Mouse (Mus musculus): ENCODE data around the gene Ppil2. TPM values are rescaled to one million over a fixed set of nuclear protein-coding genes. Genes with fewer than 3 reads are reported as not detected.

The Ppil2 gene
- total RNA-seq, 2 experiments from 2014 or later = 85.3 to 89.8 TPM

DNA sequence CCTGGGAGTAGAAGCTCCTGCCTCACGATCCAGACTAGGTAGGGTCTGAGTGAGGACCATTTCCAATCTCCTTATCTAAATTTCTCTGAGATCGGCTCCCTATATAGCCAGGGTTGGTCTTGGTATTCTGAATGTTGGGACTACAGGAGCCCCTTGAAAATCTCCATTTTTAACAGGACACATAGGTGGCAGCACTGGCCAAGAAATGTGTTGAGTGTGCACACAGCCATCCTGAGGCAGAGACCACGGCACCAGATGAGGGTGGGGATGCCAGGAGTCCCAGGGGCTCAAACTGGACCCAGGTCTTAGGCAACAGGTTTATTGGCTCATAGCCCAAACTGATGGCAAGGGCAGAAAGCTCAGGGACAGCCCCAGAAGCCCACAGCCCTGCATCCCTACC is 22.7 kb downstream of the Ppil2 start:
- intact Hi-C loops (cut with DNase I) = no loop called here
- no peak overlapping the region for H3K4me3 ChIP-seq
- DNase-seq (ENCODE audit: extremely low spot score in 1 of 2, low spot score in 2 of 2) = no peak
- TF ChIP-seq CTCF (IDR thresholded peaks at IDR 0.05) = peak; percentile 34
- no peak overlapping the region for H3K27ac ChIP-seq

DNA sequence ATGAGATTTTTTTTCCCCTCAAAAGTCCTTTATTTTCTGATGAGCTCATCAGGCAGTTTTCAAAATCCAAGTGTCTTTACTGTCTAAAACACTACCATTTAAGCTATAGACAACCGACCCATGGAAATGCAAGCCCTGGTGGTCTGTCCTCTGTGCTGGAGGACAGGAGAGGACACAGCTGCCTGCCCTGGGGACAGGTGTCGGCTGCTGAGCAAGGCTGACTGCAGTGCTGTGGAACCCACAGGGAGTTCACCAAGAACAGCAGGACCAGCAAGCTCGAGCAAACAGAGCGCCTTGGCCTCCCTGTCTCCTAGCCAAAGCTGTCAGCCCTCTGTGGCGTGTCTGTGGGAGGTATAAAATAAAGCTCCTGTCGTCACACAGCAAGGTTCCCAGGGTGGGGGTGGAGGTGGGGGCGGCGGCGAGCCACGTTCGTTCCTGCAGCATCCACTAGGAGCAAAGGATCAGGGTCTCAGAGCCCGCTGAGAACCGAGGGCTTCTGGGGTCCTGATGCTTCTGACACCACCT is 24.3 kb downstream of the Ppil2 start:
- DNase-seq (ENCODE audit: extremely low spot score in 1 of 2, low spot score in 2 of 2) = peak; percentile 43 to 44
- Histone ChIP-seq H3K4me3 (no peak overlapping the region), H3K27ac (peak overlapping the region; percentile 76)
- peak; percentile 9 for TF ChIP-seq CTCF (IDR thresholded peaks at IDR 0.05)
- intact Hi-C loops (cut with DNase I) = no loop called here

DNA sequence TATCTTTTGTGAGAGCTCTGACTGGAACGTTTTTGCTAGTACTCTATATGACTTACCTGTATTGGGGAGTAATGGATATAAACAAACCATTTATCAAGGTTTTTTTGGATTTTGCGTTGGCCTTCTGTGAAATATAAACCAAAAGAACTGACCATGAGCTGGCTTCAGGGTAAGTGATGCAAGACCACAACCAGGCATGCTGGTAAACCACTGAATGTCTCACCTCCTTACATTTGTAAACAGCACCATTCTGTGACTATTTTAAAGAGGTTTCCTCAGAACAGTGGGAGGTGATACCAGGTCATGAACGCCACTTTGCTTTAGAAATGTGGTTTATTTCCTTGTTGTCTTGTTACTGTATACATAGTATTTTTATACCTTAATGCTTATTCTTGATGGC is 24.8 kb downstream of the Ppil2 start:
- Histone ChIP-seq H3K27ac (peak overlapping the region; percentile 76; the same call in 1 of the 2 replicates), H3K4me3 (no peak overlapping the region)
- TF ChIP-seq CTCF (IDR thresholded peaks at IDR 0.05) = no peak
- intact Hi-C loops (cut with DNase I) = no loop called here
- no peak for DNase-seq (ENCODE audit: extremely low spot score in 1 of 2, low spot score in 2 of 2)

DNA sequence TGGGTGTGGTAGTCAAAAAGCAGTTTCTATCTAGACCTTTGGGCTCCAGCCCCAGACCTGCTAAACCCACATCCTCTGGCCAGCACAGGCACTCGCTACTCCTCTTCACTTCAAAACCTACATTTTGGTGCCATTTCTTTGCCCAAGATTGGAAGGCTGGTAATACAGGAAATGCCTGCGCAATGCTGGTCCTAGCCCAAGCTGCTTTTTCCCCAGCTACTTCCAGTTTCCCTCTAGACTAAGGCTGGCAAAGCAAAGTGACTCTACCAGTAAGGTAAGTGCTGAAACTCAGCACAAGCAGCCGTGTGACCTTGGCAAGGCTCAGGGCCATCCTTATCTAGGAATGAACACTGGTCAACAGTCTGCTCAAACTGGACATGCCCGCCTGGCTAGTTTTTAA is 25.4 kb downstream of the Ppil2 start:
- Histone ChIP-seq H3K27ac (no peak overlapping the region; the same call in 1 of the 2 replicates), H3K4me3 (no peak overlapping the region)
- intact Hi-C loops (cut with DNase I) = no loop called here
- no peak for TF ChIP-seq CTCF (IDR thresholded peaks at IDR 0.05)
- DNase-seq (ENCODE audit: extremely low spot score in 1 of 2, low spot score in 2 of 2) = no peak

DNA sequence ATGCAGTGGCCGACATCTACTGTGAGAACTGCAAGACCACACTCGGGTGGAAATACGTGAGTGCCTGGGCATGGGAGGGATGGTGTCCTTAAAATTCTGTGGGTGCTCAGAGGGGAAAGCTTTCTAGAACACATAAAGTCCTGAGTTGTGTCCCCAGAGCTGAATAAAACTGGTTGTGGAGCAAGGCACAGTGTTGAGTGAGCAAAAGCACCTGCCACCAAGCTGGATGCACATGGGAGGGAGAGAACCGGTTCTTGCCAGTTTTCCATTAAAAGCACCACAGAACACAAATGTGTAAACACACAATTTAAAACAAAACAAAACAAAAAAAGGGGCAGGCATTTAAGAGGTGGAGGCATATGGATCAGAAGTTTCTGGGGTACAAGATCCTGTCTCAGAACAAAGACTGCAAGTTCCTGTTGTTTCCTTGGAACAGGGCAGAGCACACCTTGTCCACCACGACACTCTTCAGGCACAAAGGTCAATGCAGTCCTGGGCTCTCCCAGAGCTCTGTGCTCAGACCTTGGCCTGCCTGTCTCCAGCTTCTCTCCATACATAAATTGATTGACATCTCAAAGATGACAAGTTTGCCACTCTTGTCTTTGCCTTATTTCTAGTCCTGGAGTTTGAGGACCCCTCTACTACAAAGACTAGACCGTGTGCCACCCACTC is 28.8 kb downstream of the Ppil2 start:
- no peak overlapping the region for H3K27ac ChIP-seq
- DNase-seq (ENCODE audit: extremely low spot score in 1 of 2, low spot score in 2 of 2) = no peak
- TF ChIP-seq CTCF (IDR thresholded peaks at IDR 0.05) = no peak
- intact Hi-C loops (cut with DNase I) = no loop called here
- no peak overlapping the region for H3K4me3 ChIP-seq

DNA sequence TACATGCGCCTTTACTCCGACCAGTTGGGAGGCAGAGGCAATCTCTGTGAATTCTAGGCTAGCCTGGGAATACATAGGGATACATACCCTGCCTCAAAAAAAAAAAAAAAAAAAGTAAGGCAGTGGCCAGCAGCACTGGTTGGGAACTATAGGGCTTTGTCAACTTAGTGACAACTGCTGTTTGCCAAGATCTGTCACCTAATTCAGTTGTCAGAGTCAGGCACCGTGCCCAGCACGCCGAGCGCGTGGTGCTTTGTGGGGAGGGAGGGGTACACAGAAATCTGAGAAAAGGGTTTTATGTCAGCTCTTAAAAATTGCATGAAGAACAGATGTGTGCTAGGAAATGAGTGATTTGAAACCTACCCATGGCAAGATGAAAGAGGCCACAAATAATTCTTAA is 33.0 kb downstream of the Ppil2 start:
- intact Hi-C loops (cut with DNase I) = no loop called here
- no peak for TF ChIP-seq CTCF (IDR thresholded peaks at IDR 0.05)
- DNase-seq (ENCODE audit: extremely low spot score in 1 of 2, low spot score in 2 of 2) = no peak
- Histone ChIP-seq H3K27ac (no peak overlapping the region), H3K4me3 (no peak overlapping the region)

DNA sequence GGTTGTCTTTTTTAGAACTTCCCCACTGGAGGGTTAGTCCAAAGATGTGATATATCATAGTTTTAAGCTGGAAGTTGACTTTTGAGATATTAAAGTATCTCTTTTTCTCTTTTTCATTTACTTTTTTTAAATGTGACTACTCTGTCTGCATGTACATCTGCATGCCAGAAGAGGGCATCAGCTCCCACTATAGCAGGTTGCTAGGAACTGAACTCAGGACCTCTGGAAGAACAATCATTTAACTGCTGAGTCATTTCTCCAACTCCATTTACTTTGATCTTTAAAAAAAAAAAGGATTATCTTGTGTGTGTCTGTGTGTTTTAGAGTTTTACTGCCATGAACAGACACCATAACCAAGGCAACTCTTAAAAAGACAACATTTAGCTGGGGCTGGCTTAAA is 34.2 kb downstream of the Ppil2 start:
- no peak for DNase-seq (ENCODE audit: extremely low spot score in 1 of 2, low spot score in 2 of 2)
- H3K4me3 ChIP-seq = no peak overlapping the region
- TF ChIP-seq CTCF (IDR thresholded peaks at IDR 0.05) = peak; percentile 2
- H3K27ac ChIP-seq = no peak overlapping the region
- intact Hi-C loops (cut with DNase I) = no loop called here

DNA sequence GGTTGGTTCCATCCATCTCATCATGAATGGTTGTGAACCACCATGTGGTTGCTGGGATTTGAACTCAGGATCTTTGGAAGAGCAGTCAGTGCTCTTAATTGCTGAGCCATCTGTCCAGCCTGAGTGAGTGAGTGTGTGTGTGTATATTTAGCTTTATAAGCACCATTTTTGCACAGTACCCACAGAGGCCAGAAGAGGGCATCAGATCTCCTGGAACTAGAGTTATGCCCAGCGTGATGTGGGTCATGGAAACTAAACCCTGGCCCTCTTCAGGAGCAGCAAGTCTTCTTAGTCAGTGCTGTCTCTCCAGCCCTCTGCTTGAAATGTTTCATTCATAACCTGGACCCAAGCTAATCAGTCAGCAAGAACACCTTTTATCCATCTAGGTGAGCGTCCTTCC is 34.8 kb downstream of the Ppil2 start:
- no peak for DNase-seq (ENCODE audit: extremely low spot score in 1 of 2, low spot score in 2 of 2)
- Histone ChIP-seq H3K4me3 (no peak overlapping the region), H3K27ac (no peak overlapping the region)
- intact Hi-C loops (cut with DNase I) = no loop called here
- peak; percentile 13 for TF ChIP-seq CTCF (IDR thresholded peaks at IDR 0.05)

DNA sequence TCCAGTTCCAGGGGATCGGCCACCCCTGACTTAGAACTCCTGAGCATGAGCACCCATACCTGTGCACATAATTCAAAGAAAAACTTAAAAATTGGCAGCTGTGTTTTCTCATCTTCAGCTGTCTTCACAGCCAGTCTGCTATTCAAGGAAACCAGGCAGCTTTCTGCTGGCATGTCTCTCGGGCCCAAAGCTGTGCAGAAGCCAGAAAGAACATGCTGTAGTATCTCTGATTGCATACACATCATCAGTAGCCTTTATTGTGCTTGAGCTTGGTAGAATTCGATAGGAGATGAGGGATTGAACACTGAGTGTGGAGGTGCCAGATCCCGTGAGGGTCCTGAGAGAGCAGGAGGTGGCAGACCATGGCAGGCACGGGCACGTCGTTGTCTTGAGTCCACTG is 38.1 kb downstream of the Ppil2 start:
- H3K4me3 ChIP-seq = no peak overlapping the region
- DNase-seq (ENCODE audit: extremely low spot score in 1 of 2, low spot score in 2 of 2) = no peak
- TF ChIP-seq CTCF (IDR thresholded peaks at IDR 0.05) = no peak
- intact Hi-C loops (cut with DNase I) = loop anchor here (5.0 kb wide), 2 partner anchors 146 to 204 kb away; partner anchors contain the start of gene Tmem191c
- H3K27ac ChIP-seq = no peak overlapping the region

DNA sequence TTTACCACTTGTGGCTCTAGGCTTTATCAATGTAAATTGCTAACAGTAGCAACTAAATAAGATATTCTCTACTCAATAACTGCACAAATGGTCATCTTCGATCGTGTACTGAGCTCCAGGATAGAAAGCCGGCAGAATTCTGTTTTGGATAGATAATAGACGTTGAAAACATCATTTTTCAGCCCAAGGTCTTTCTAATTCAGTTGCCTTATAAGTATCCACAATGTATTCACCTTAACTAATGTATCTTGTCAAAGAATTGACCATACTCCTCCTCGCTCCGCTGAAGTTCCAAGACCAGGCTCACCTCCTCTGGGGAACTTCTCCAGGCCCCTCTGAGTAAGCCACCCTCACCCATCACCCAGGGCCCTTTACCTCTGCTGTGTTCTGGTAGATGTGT is 40.3 kb downstream of the Ppil2 start:
- TF ChIP-seq CTCF (IDR thresholded peaks at IDR 0.05) = no peak
- H3K4me3 ChIP-seq = peak overlapping the region; percentile 71
- no peak for DNase-seq (ENCODE audit: extremely low spot score in 1 of 2, low spot score in 2 of 2)
- intact Hi-C loops (cut with DNase I) = loop anchor here (2.0 to 5.0 kb wide), 3 partner anchors 84 to 207 kb away; partner anchors contain the start of gene Tmem191c
- no peak overlapping the region for H3K27ac ChIP-seq

DNA sequence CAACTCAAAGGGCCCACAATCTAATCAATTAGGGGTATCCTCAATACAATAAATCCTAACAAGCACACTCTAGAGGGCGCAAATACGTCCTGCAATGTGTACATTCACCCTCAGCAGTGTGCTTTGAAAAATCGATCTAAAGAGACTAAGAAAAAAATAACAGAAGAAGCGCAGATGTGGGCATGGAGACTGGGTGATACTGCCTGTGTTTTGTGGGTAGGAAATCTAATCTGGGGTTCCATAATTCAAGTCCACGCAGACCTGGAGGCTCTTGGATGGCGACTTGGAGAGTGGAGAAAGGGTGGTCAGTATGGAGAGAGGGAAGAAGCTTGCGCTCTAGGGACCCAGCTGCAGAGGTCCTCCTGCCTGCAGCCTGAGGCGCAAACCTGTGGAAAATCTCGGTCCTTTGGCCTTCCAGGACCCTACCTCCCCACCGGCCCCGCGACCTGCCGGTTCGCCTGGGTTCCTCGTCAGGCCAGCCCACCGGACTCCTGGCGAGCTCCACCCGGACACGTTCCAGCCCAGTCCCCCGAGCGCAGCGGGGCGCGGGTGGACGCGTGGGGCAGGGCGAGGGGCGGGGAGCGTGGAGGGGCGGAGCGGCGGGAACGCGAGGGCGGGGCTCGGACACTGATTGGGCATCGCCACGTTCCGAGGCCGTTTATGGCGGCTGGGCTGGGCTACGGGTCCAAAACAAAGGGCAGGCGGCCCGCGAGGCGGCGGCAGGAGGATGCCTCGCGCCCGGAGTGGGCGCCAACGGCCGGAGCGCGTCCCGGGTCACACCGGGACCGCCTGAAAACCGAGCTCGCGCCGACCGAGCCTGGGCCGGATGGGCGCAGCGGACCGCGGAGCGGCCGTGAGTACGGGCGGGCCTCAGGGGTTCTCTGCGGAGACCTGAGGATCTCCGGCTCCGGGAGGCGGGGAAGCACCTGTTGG is 41.3 kb downstream of the Ppil2 start, which contains the start of gene Ypel1:
Gene Ypel1 (plus strand): TSS at position 186 of the 933 bp plus-strand sequence.
- Histone ChIP-seq H3K4me3 (peak within 1 kb of the TSS; percentile 71), H3K27ac (peak within 1 kb of the TSS; percentile 84)
- intact Hi-C loops (cut with DNase I) = loop anchor here (2.0 to 5.0 kb wide), 3 partner anchors 83 to 208 kb away; partner anchors contain the start of gene Tmem191c
- peak; percentile 88 to 90 for DNase-seq (ENCODE audit: extremely low spot score in 1 of 2, low spot score in 2 of 2)
- peak; percentile 39 for TF ChIP-seq CTCF (IDR thresholded peaks at IDR 0.05)

DNA sequence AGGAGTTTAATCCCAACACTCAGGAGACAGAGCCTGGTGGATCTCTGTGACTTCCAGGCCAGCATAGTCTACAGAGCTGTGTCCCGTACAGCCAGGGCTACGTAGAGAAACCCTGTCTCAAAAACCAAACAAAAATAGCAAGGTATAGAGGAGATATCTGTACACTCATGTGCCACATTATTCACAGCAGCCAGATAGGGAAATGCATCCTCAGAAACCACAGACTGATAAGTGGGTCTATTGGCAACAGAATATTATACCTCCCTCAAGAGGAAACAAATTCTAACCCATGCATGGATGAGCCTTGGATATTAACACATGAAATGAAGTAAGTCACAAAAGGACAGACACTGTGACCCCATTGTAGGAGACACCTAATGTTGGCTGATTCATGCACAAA is 43.5 kb downstream of the Ppil2 start:
- intact Hi-C loops (cut with DNase I) = no loop called here
- no peak for DNase-seq (ENCODE audit: extremely low spot score in 1 of 2, low spot score in 2 of 2)
- TF ChIP-seq CTCF (IDR thresholded peaks at IDR 0.05) = no peak
- Histone ChIP-seq H3K27ac (no peak overlapping the region), H3K4me3 (no peak overlapping the region)

All from left cerebral cortex, adult 2 months (tissue).